Mouse (Mus musculus) embryo, embryonic 11 days (tissue): ENCODE data around the gene Tlx3.

ENCODE experiments used
- DNase-seq: peaks from one replicate; pipeline ENCODE4 v3.0.0-alpha.2; 2015

Tlx3 gene

GRCm38 (mm10) chr11:33203383-33204328 lies at the start of gene Tlx3:
TSS of gene Tlx3 (minus strand) at chr11:33203589.
- peak; percentile 86 for DNase-seq

GRCm38 (mm10) chr11:33240295-33240694 lies 36.9 kb upstream of the Tlx3 start:
- DNase-seq, result no peak

- DNase-seq, result peak; percentile 54
Measured at GRCm38 (mm10) chr11:33234134-33234533, 30.7 kb upstream of the Tlx3 start.

- no peak for DNase-seq
Measured at GRCm38 (mm10) chr11:33232056-33232455, 28.7 kb upstream of the Tlx3 start.

GRCm38 (mm10) chr11:33228186-33228585 lies 24.8 kb upstream of the Tlx3 start:
- no peak for DNase-seq

- no peak for DNase-seq
Measured at GRCm38 (mm10) chr11:33226516-33226915, 23.1 kb upstream of the Tlx3 start.

- no peak for DNase-seq
Measured at GRCm38 (mm10) chr11:33221566-33222365, 18.4 kb upstream of the Tlx3 start.

GRCm38 (mm10) chr11:33220763-33221162 lies 17.4 kb upstream of the Tlx3 start:
- no peak for DNase-seq

- DNase-seq, result no peak
Measured at GRCm38 (mm10) chr11:33217384-33218079, 14.1 kb upstream of the Tlx3 start.

- DNase-seq, result no peak
Measured at GRCm38 (mm10) chr11:33207411-33207810, 4.0 kb upstream of the Tlx3 start.

GRCm38 (mm10) chr11:33204966-33205365 lies 1.6 kb upstream of the Tlx3 start:
- DNase-seq, result no peak

GRCm38 (mm10) chr11:33204329-33204705 lies 928 bp upstream of the Tlx3 start:
- DNase-seq, result peak; percentile 44

- no peak for DNase-seq
Measured at GRCm38 (mm10) chr11:33202972-33203371, 417 bp downstream of the Tlx3 start.

GRCm38 (mm10) chr11:33202296-33202695 lies 1.1 kb downstream of the Tlx3 start:
- peak; percentile 39 for DNase-seq

GRCm38 (mm10) chr11:33201626-33202010 lies 1.8 kb downstream of the Tlx3 start:
- no peak for DNase-seq

- DNase-seq, result peak; percentile 84
Measured at GRCm38 (mm10) chr11:33200764-33201625, 2.4 kb downstream of the Tlx3 start.

GRCm38 (mm10) chr11:33199906-33200763 lies 3.3 kb downstream of the Tlx3 start:
- DNase-seq, result peak; percentile 54

GRCm38 (mm10) chr11:33199117-33199514 lies 4.3 kb downstream of the Tlx3 start:
- peak; percentile 57 for DNase-seq

GRCm38 (mm10) chr11:33198351-33199116 lies 4.9 kb downstream of the Tlx3 start:
- peak; percentile 17 for DNase-seq

- DNase-seq, result peak; percentile 9
Measured at GRCm38 (mm10) chr11:33197673-33198072, 5.7 kb downstream of the Tlx3 start.
